Mouse (Mus musculus): Measurements from ENCODE around the gene Taok1. TPM values are rescaled to one million over a fixed set of nuclear protein-coding genes. Genes with fewer than 3 reads are reported as not detected.

Gene Taok1
- polyA plus RNA-seq (2015; fragmentation: Illumina TruSeq; extraction: RNeasy Lipid Tissue Mini Kit (QIAGEN cat#74804); ENCODE audit: insufficient read depth, low read depth, low replicate concordance): 4.5 TPM

DNA sequence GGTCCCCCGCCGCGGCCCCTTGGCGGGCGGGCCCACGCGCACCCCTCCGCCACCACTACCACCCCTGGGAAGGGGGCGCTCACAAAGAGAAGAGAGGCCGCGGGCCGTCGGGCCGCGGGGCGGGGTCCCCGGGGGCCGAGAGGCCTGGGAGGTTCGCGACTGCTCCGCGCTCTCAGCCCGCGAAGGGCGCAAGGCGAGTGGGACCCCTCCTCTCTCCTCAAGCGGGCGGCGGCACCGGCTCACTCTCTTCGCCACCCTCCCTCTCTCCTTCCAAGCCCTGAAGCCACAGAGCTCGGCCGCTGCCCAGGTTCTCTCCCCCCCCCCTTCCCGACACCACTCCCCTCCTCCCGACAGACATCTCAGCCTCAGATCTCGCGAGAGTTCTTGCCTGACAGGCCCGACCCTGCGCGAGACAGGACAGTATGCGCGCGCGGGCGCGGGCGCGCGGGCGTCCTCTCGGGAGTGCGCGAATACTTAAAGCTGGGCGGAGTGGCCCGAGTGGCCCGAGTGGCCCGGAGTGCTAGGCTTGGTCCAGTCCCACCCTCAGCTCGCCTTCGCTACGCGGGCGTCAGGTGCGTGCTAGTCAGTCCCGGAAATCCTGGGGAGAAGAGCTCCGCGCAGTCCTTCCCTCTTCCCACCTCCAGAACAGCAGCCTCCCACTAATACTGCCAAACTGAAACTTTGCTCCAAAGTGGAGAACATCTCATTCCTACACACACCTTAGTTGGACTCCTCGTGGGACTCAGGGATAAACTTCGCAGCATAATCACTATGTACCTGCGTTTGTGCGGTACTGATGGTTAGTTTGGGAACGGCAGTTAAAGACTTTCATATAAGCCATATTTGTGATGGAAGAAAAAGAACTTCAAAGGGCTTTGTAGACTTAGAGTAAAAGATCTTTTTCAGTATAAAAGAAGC is at the start of gene Taok1:
Gene Taok1 (minus strand): TSS at position 278 of the 918 bp plus-strand sequence.

DNA sequence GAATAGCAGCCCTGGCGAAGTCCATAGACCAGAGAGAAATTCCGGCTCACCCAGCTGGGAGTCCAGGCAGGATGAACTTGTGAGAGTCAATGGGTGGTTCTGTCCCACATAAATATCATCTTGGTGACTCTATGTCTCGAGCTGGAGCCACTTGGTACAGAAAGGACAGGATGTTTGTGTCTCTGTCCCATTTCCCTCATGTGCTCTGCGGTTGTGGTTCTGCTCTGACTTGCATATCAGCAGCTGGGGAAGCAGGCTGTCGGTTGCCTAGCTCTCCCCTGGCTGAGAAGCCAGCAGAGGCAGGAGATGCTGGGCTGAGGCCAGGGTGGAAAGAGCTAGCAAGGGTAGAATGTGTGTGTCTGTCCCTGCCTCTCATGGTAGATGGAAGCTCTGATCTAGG is 88.6 kb downstream of the Taok1 start, which contains the start of gene Gm10392:
Gene Gm10392 (minus strand): TSS at position 156 of the 400 bp plus-strand sequence.

DNA sequence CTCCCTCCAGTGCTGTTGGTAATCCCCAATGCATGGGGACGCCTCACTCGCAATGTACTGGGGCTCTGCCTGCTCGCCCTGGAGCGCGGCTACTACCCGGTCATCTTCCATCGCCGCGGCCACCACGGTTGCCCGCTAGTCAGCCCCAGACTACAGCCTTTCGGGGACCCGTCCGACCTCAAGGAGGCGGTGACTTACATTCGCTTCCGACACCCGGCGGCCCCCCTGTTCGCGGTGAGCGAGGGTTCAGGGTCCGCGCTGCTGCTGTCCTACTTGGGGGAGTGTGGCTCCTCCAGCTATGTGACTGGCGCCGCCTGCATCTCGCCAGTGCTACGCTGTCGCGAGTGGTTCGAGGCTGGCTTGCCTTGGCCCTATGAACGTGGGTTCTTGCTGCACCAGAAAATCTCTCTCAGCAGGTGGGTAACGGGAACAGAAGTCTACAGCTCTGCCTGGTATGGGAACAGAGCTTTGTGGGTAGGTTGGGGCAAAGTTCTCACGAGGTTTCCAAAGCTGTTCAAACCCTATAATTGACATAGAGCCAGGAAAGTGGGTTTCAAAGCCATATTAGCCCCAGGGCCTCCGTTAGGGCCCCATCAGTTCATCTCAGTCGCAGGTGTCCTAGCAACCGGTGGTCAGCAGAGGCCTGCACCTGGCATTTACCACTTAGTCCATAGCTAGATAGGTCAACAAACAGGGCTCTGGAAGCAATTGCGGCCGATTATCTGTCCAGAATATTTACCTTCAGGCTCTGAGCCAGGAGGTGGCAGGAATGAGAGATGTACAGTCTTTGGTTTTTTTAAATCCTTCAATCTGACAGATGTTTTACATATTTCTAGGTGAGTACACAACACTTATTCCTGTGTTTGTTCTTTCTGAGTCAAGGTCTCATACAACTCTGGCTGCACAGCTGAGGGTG is 91.7 kb downstream of the Taok1 start, which contains the start of gene Trp53i13:
Gene Trp53i13 (minus strand): TSS at position 344 of the 916 bp plus-strand sequence.

DNA sequence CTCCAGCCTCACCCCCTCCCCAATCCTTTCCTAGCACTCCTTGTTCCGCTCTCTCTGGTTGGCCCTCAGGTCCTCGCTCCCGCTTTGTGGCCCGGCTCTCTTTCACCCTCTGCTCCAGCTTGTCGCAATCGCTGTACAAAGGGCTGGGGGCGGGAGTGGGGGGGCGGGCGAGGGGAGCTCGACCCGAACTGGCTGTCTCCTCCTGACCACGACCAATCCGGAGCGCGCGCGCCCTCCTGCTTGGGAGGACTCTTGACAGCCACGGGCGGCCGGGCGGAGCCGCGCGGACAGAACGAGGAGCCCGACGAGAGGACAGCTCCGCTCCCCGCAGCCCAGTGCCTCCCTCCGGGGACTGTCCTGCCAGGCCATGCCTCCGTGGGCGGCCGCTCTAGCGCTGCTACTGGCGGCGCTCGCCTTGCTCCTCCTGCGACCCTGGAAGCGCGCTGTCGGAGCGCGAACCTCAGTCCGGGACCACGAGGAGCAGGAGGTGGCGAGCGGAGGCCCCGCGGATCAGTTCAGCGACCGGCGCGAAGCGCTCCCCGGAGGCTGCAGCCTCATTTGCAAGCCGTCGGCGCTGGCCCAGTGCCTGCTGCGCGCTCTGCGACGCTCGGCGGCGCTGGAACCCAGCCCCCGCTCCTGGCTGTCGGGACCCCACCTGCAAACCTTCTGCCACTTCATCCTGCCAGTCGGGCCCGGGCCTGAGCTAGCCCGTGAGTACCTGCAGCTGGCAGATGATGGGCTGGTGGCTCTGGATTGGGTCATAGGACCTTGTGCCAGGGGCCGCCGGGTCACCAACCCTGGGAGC is 92.6 kb downstream of the Taok1 start, which contains the start of gene Abhd15:
Gene Abhd15 (plus strand): TSS at position 290 of the 805 bp plus-strand sequence.

DNA sequence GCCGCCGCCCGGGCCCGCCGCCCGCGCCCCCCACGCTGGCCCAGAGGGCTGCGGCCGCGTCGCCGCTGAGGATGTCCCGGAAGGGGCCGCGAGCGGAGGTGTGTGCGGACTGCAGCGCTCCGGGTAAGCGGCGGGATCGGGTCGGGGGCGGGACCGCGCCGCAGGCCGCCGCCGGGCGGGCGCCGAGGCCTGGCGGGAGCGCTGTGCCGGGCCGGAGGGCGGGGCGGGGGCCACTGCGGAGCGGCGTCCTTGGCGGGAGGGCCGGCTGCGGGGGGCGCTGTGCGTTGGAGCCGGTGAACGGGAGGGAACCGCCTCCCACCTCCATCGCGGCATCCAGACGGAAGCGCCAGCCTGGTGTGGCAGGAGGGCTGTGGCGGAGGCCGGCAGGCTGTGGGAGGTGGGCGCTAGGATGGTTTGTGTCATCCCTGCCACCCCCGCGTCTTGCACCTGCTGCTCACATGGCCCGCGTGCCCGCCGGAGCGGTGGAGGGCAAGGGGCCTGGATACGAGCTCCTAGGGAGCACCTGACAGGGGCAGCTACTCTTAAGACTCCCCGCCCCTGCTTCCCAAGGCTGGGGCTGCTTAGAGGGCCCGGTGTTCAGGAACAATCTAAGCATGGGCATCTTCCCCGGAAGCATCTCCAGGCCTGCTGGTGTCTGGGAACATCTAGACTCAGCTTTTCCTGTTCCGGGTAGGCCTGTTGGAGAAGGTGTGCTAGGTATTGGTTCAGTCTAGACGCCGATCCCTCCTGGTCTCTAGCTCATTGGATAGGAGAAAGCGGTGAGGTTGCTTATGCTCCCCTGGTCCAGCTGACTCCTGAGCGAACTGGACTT is 113.9 kb downstream of the Taok1 start, which contains the start of gene Git1:
Gene Git1 (plus strand): TSS at position 51 of the 832 bp plus-strand sequence.

DNA sequence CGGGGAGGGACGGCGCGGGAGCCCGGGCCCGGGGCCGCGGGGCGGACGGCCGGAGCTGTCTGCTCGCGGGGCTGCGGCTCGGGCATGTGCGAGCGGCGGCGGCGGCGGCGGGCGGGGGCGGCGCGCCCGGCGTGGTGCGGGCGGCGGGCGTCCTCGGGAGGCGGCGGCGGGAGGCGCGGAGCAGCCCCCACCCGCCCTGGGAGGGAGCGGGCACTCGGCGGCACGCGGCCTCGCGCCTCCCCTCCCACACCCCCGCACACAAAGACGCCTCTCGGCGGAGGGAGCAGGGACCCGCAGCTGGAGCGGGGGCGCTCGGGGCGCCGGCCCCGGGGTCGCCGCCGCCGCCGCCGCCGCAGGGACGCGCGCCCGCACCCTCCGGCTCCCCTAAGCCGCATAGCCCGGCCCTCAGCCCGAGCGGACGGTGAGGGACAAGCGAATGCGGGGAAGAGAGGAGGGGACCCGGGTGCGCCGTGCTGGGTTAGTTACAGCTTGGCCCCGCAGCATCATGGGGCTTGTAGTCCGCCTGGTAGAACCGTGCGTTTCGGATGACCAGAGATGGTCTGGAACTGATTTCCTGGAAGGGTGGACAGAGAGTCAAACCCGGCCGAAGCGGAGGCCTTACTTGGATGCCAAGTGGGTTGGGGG is 117.9 kb downstream of the Taok1 start, which contains the start of gene Ankrd13b:
Gene Ankrd13b (minus strand): TSS at position 88 of the 645 bp plus-strand sequence.

Other genes with a start within 250 kb of the Taok1 start
- 0.70 TPM for gene Coro6, start 145.4 kb downstream of the Taok1 start, polyA plus RNA-seq (2015; fragmentation: Illumina TruSeq; extraction: RNeasy Lipid Tissue Mini Kit (QIAGEN cat#74804); ENCODE audit: insufficient read depth, low read depth, low replicate concordance)
- 3.5 TPM for gene Ankrd13b, start 118.1 kb downstream of the Taok1 start, polyA plus RNA-seq (2015; fragmentation: Illumina TruSeq; extraction: RNeasy Lipid Tissue Mini Kit (QIAGEN cat#74804); ENCODE audit: insufficient read depth, low read depth, low replicate concordance)
- 16.2 TPM for gene Git1, start 114.3 kb downstream of the Taok1 start, polyA plus RNA-seq (2015; fragmentation: Illumina TruSeq; extraction: RNeasy Lipid Tissue Mini Kit (QIAGEN cat#74804); ENCODE audit: insufficient read depth, low read depth, low replicate concordance)
- 1.2 TPM for gene Abhd15, start 92.7 kb downstream of the Taok1 start, polyA plus RNA-seq (2015; fragmentation: Illumina TruSeq; extraction: RNeasy Lipid Tissue Mini Kit (QIAGEN cat#74804); ENCODE audit: insufficient read depth, low read depth, low replicate concordance)
- gene Trp53i13, start 91.8 kb downstream of the Taok1 start, polyA plus RNA-seq (2015; fragmentation: Illumina TruSeq; extraction: RNeasy Lipid Tissue Mini Kit (QIAGEN cat#74804); ENCODE audit: insufficient read depth, low read depth, low replicate concordance): 7.3 TPM
- not detected for gene Gm10392, start 88.6 kb downstream of the Taok1 start, polyA plus RNA-seq (2015; fragmentation: Illumina TruSeq; extraction: RNeasy Lipid Tissue Mini Kit (QIAGEN cat#74804); ENCODE audit: insufficient read depth, low read depth, low replicate concordance)
- gene Nufip2, start 78.3 kb upstream of the Taok1 start, polyA plus RNA-seq (2015; fragmentation: Illumina TruSeq; extraction: RNeasy Lipid Tissue Mini Kit (QIAGEN cat#74804); ENCODE audit: insufficient read depth, low read depth, low replicate concordance): 5.8 TPM
- gene Cryba1, start 117.5 kb upstream of the Taok1 start, polyA plus RNA-seq (2015; fragmentation: Illumina TruSeq; extraction: RNeasy Lipid Tissue Mini Kit (QIAGEN cat#74804); ENCODE audit: insufficient read depth, low read depth, low replicate concordance): not detected
- 20.0 TPM for gene Myo18a, start 155.4 kb upstream of the Taok1 start, polyA plus RNA-seq (2015; fragmentation: Illumina TruSeq; extraction: RNeasy Lipid Tissue Mini Kit (QIAGEN cat#74804); ENCODE audit: insufficient read depth, low read depth, low replicate concordance)
- gene Gm10277, start 179.9 kb upstream of the Taok1 start, polyA plus RNA-seq (2015; fragmentation: Illumina TruSeq; extraction: RNeasy Lipid Tissue Mini Kit (QIAGEN cat#74804); ENCODE audit: insufficient read depth, low read depth, low replicate concordance): not detected

All from pancreas, adult 10 weeks (tissue).